Mouse (Mus musculus) olfactory bulb, adult 2 months (tissue): Measurements from ENCODE around the gene Cubn. TPM values are rescaled to one million over a fixed set of nuclear protein-coding genes. Genes with fewer than 3 reads are reported as not detected.

Experiments
- H3K27ac ChIP-seq: fragments of 200-500 bp; 2 replicates; pipeline ENCODE4 v1.5.1; 2012; ENCODE audit warnings: low read depth, low read length; ENCODE audit not compliant: insufficient read depth
- H3K4me1 ChIP-seq: fragments of 200-500 bp; 2 replicates; pipeline ENCODE4 v1.6.1; 2012; ENCODE audit warnings: low read length; ENCODE audit not compliant: control insufficient read depth, insufficient read depth
- H3K4me3 ChIP-seq: fragments of 200-500 bp; 2 replicates; pipeline ENCODE4 v1.5.1; 2012; ENCODE audit warnings: mild to moderate bottlenecking, low read depth, low read length, moderate library complexity; ENCODE audit not compliant: insufficient read depth
- CTCF ChIP-seq: fragments of 200-500 bp; IDR thresholded peaks from 2 replicates; pipeline ENCODE4 v1.5.1; 2012; ENCODE audit warnings: low read depth, mild to moderate bottlenecking, low read length, moderate library complexity; ENCODE audit not compliant: insufficient read depth
- POLR2A ChIP-seq: fragments of 200-500 bp; IDR thresholded peaks from 2 replicates; pipeline ENCODE4 v1.6.1; 2012; ENCODE audit warnings: mild to moderate bottlenecking, low read depth, low read length, moderate library complexity; ENCODE audit not compliant: insufficient read depth
- WGBS: fragments of 180-500 bp; shearing (Covaris S2); methylation state at CpG from one replicate; pipeline ENCODE4 v1.1.7; 2018; 5-methylcytosine and 5-hydroxymethylcytosine counted together
- polyA plus RNA-seq: library from polyadenylated mRNA; stranded (reverse); fragments of >200 nt; gene quantifications from 2 replicates; pipeline ENCODE4 v1.2.4, GENCODE M21; 2012; ENCODE audit warnings: low replicate concordance; ENCODE audit not compliant: missing spikeins, insufficient read depth, insufficient read length

Gene Cubn
- polyA plus RNA-seq, 1 experiment = not detected

DNA sequence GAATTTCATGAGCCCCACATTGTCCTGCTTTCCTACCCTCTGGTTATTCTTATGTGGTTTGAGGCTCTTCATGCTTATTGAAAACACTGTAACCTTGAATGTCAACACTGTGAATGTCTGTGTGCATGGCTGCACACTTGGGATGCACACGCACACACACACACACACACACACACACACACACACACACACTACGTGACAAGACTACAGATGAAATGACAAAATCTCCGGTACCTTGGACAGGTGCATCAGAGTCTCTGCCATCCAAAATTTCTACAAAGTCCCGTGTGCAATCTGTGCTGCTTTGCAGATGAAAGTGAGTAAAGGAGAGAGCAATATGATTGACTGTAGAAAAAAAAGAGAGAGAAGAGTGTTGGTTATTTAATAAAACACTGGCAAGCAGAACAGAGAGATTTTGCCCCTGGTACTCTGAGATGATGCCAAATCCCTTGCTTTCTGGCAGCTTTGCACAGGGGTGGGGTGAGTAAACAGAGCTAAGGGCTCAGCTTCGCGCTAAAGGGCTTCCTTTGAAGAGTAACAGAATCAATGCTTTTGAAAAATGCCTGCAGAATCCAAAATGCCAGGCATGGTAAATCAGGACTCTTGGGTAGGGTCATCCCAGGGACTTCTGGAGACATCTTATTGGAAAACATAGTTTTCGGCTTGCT is 133.6 kb downstream of the Cubn start:
- no peak for TF ChIP-seq CTCF
- TF ChIP-seq POLR2A = no peak
- WGBS = 42% methylated on average over 7 of the region's 7 CpGs
- Histone ChIP-seq H3K4me1 (no peaks in the 10 kb centered on the region), H3K4me3 (no peak overlapping the region), H3K27ac (no peak overlapping the region; the same call in 1 of the 2 replicates)

DNA sequence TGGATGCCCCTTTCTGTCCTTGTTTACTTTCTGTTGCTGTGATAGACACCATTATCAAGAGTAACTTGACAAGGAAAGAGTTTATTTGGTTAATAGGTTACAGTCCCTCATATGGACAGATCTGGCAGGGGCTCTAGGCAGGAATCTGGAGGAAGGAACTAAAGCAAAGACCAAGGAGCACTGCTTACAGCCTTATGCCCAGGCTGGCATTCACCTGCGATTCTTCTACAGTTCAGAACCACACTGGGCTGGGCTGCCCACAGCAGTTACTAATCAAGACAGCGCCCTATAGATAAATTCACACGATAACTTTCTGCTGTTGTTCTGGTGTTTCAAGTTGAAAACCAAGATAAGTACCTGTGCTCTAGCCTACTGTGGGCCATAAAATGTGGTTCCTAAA is 138.8 kb downstream of the Cubn start:
- Histone ChIP-seq H3K4me3 (no peak overlapping the region), H3K4me1 (no peaks in the 10 kb centered on the region), H3K27ac (no peak overlapping the region)
- no peak for TF ChIP-seq POLR2A
- no peak for TF ChIP-seq CTCF
- 96% methylated on average over 3 of the region's 3 CpGs for WGBS

GRCm38 (mm10) chr2:13352112-13352728 is 139.4 kb downstream of the Cubn start:
- no peak overlapping the region for H3K27ac ChIP-seq
- no peak overlapping the region for H3K4me3 ChIP-seq
- H3K4me1 ChIP-seq = no peaks in the 10 kb centered on the region
- no peak for TF ChIP-seq POLR2A
- TF ChIP-seq CTCF = no peak
- WGBS = 83% methylated on average over 1 of the region's 1 CpGs

DNA sequence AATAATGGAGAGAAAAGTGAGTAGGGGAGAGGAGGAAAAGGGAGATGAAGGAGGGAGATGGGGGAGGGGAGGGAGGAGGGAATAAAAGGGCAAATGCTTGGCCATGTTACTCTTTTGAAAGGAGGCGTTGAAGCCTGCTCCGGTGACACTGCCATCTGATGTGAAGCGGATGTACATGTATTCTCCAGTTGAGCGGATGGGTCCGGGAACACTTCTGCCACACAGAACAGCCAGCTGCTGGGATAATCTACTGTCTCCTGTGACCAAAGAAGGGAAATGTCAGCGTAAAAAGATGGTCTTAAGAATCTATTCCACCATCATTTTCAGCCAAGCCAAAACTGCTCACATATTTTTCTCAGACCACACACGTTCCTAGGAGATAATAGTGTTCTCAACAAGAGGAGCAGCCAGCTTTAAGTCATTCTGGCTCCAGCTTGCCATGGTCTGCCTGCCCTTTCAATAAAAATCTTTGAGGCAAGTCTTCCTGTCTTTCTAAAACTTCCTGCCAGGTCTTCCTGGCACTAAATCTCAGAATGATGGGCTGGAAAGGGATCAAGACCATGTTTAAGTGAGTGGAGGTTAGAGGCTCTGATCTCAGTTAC is 149.2 kb downstream of the Cubn start:
- Histone ChIP-seq H3K27ac (no peak overlapping the region), H3K4me1 (no peaks in the 10 kb centered on the region), H3K4me3 (no peak overlapping the region)
- no peak for TF ChIP-seq CTCF
- TF ChIP-seq POLR2A = no peak
- 74% methylated on average over 7 of the region's 7 CpGs for WGBS

- Histone ChIP-seq H3K4me1 (no peaks in the 10 kb centered on the region), H3K27ac (no peak overlapping the region), H3K4me3 (no peak overlapping the region)
- TF ChIP-seq CTCF = no peak
- TF ChIP-seq POLR2A = no peak
- 89% methylated on average over 4 of the region's 4 CpGs for WGBS
Observed at GRCm38 (mm10) chr2:13335446-13335845, 156.2 kb downstream of the Cubn start.

- WGBS = 72% methylated on average over 4 of the region's 4 CpGs
- TF ChIP-seq CTCF (no peak), POLR2A (no peak)
- Histone ChIP-seq H3K27ac (no peak overlapping the region), H3K4me1 (no peaks in the 10 kb centered on the region), H3K4me3 (no peak overlapping the region)
Observed at GRCm38 (mm10) chr2:13329754-13330417, 161.7 kb downstream of the Cubn start.

DNA sequence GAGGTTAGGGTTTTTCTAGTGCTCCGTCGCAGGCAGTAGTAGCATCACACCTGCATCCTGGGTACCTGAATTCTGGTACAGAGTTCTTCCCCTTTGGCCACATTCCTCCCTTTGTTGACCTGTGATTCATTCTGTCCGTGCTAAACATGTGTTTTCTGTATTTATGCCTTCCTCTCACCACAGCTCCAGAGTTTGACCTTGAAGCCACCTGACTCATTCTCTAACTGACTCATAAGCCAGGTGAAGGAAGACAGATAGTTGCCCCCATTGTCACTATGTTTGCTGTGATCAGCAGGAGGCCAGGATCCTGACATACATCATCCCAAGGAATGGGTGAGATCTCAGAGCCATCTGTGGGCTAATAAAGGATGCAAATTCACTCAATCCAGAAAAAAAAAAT is 188.2 kb downstream of the Cubn start:
- Histone ChIP-seq H3K4me3 (no peak overlapping the region), H3K27ac (no peak overlapping the region), H3K4me1 (no peaks in the 10 kb centered on the region)
- TF ChIP-seq POLR2A (no peak), CTCF (no peak)
- WGBS = 96% methylated on average over 3 of the region's 3 CpGs

DNA sequence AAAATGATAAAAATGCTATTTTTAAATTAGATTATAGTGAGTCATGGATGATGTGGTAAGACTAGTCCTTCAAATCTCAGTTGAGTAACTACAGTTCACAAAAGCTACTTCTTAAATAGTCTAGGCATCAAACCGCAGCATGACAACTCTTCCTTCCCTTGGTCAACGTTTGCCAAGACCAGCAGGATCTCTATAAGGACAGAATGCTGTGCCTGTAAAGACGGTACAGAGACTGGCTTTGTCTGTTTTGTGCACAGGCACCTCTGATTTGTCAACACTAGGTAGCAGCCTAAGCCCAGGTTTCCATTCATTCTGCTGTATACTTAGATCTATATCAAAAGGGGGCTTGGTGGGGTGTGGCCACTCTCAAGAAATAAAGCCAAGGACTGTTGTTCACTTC is 192.6 kb downstream of the Cubn start:
- Histone ChIP-seq H3K4me1 (no peaks in the 10 kb centered on the region), H3K4me3 (no peak overlapping the region), H3K27ac (no peak overlapping the region; the same call in 1 of the 2 replicates)
- TF ChIP-seq POLR2A (no peak), CTCF (no peak)
- 34% methylated on average over 3 of the region's 3 CpGs for WGBS

- TF ChIP-seq POLR2A (no peak), CTCF (no peak)
- H3K4me1 ChIP-seq = no peaks in the 10 kb centered on the region
- no peak overlapping the region for H3K4me3 ChIP-seq
- 0 out of 2 replicates have a peak overlapping the region, but pooled peaks have one; percentile 33 for H3K27ac ChIP-seq
- 33% methylated on average over 5 of the region's 5 CpGs for WGBS
Observed at GRCm38 (mm10) chr2:13297733-13298132, 193.9 kb downstream of the Cubn start.
